In the genomic region with DNA sequence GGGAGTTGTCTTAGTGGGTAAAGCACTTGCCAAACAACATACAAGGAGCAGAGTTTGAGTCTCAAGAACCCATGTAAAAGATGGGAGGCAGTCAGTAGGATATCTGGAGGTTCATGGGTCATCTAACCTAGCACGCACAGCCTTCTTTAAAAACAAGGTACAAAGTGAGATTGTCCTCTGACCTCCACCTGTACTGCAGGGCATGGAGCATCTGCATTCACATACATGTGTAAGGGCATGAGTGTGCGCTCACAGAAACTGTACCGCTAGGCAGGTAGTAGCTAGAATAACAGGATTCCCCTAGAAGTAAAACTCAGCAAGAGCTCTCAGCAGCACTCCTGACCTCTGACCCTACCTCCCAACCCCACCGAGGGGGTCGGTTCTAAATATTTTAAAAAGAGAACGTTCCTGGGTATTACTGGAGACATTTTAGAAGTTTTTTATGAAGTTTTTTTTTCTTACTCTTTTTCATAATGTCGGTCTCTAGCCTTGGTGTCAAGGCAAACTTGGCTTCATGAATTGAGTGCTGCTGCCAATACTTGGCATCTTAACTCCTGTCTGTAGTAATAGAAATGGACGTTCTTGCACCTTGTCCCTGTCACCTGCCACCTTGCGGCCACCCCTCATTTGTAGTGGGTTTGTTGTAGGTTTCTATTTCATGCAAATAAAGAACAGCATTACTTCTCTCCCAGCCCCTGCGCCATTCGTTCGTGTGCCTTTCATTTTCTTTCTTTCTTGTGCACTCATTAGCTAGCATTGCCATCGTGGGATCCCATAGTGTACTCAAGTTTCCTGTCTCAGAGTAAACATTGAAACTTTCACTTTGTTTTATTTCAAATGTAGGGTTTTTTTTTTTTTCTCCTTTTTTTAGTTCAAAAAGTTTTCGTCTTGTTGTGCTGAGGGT, we compare ENCODE assay signal across 16 mouse cellular contexts.
"Had no signal": no experiment of that assay in that cellular context is flagged by ENCODE, and none has a peak within 500 bp of the region (broad histone marks: within the 10 kb centered on the region; RNA-seq: fewer than 3 reads in every experiment).

No protein-coding gene starts in this region.

- DNase-seq: kidney, postnatal 4 days; left cerebral cortex, postnatal 4 days; lung, embryonic 14.5 days; lung, postnatal 10 days; lung, postnatal 4 days; retina, postnatal 1 day; right cerebral cortex, postnatal 4 days; spleen, adult 18-20 months; thymus, postnatal 4 days had no signal

- H3K4me2 ChIP-seq: lung, embryonic 14.5 days; midbrain, embryonic 15.5 days; neural tube, embryonic 13.5 days; stomach, embryonic 15.5 days had no signal

- H3K27ac ChIP-seq: layer of hippocampus, adult 2 months; liver, embryonic 14.5 days; midbrain, embryonic 10.5 days; midbrain, embryonic 15.5 days; neural tube, embryonic 13.5 days; stomach, embryonic 15.5 days had no signal

- H3K27me3 ChIP-seq: midbrain, embryonic 15.5 days; neural tube, embryonic 13.5 days; stomach, embryonic 15.5 days had no signal

- H3K9ac ChIP-seq: liver, embryonic 14.5 days; lung, embryonic 14.5 days; midbrain, embryonic 15.5 days; neural tube, embryonic 13.5 days; stomach, embryonic 15.5 days had no signal

- H3K36me3 ChIP-seq: midbrain, embryonic 10.5 days; midbrain, embryonic 15.5 days; neural tube, embryonic 13.5 days; stomach, embryonic 15.5 days had no signal

- H3K9me3 ChIP-seq: midbrain, embryonic 10.5 days; midbrain, embryonic 15.5 days; neural tube, embryonic 13.5 days; stomach, embryonic 15.5 days had no signal

- H3K4me3 ChIP-seq: layer of hippocampus, adult 2 months; midbrain, embryonic 10.5 days; midbrain, embryonic 15.5 days; neural tube, embryonic 13.5 days; stomach, embryonic 15.5 days had no signal

- ATAC-seq: intestine, postnatal 0 days; midbrain, embryonic 15.5 days had no signal
